Mouse (Mus musculus) urinary bladder, adult 18-20 months (tissue): ENCODE measurements around the gene Zkscan1.

Source experiments
- DNase-seq, 2 experiments: peaks; one replicate each; pipeline ENCODE4 v3.0.0; 2022; ENCODE audit warnings: low spot score in 2 of 2, mixed read lengths in 2 of 2

Gene Zkscan1

DNA sequence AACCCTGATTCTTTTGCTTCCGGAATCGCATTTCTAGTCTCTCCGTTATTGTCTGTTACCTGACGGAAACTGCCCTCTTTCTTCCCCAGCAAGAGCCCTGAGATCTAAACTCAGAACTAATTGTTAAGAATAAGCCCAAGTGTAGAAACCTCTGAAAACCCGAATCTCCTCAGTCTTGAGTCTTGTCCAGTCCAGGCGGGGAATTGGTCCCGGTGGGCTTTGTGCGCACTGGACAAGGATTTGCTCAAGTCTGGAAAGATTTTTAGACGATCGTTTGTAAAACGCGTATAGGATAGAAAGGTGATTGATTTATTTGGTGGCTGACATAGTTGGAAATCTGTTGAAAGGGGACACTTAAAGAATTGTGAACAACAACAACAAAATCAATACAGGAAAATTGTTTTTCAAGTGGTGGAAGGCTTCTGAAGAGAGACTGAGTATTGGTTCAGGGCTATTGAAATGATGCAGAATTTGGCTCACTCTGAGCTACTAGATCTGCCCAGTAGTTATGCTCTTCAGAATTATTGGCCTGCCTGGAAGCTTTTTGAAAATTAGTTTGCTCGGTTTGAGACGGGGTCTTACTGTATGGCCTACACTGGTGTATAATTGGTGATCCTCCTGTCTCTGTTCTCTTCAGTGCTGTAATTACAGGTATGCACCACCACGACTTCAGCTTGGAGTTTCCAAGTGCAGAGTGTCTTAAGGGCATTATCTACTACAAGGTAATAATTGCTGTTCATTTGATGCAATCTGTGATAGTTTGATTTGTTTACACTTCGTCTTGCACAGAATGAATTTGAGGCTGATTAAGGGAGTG lies 32.5 kb downstream of the Zkscan1 start:
- no peak for DNase-seq

- no peak for DNase-seq
Measured at GRCm38 (mm10) chr5:138118041-138118440, 33.2 kb downstream of the Zkscan1 start.

- no peak for DNase-seq
Measured at GRCm38 (mm10) chr5:138132425-138133064, 47.7 kb downstream of the Zkscan1 start.

DNA sequence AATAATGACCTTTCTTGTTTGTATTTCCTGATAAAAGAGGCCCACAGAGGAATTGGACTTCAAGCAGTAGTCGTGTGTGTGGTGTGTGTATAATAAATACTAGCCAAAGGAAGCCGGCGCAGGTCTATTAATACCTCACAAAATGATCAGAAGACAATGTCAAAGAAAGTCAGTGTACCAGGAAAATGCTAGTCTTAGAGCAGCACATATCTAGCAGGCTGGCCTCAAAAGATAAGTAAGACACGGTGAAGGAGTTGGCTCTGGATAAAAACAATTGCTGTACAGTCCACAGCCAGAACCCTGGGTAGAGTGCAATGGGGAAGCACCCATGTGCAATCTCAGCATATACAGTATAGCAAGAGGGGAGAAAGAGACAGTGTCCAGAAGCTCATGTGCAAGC lies 52.4 kb downstream of the Zkscan1 start:
- DNase-seq: no peak

DNA sequence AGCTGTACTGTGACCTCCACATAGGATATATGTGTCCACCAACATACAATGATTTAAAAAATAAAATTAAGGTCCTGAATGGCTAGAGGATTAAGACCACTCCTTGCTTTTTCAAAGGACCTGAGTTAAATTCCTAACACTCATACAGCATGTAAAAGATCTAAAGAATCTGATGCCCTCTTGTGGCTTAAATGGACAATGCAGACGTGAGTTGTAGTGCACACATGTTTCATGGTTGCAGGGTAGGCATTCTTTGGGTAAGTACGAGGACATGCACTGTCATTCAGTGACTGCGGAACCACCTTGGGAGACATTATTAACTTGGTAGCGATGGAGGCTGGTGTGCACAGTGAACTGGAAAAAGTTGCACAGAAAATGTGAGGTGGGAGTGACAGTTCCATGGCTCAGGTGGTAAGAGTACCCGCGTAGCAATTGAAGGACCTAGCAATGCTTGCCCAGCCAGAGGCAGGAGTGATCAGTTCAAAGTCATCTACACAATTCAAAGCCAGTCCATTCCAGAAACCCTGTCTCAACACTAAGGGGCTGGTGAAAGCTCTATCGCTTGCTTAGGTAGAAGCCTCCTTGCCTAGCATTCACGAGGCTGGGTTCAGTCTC lies 53.2 kb downstream of the Zkscan1 start:
- DNase-seq: no peak

DNA sequence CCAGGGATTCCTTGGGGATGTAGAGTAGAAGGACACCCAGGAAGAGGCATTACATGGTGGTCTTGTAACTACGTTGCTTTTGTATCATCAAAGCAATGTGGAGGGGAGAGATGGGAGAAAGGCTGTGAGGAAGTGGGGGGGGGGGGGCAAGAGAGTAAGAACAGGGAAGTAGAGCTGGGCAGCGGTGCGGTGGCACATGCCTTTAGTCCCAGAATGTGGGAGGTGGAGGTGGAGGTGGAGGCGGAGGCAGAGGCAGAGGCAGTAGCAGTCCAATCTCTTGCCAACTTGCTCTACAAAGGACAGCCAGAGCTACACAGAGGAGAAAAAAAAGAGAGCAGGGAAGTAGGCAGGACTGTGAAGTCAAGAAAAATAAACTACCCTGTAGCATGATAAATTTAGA lies 53.7 kb downstream of the Zkscan1 start:
- no peak for DNase-seq

DNA sequence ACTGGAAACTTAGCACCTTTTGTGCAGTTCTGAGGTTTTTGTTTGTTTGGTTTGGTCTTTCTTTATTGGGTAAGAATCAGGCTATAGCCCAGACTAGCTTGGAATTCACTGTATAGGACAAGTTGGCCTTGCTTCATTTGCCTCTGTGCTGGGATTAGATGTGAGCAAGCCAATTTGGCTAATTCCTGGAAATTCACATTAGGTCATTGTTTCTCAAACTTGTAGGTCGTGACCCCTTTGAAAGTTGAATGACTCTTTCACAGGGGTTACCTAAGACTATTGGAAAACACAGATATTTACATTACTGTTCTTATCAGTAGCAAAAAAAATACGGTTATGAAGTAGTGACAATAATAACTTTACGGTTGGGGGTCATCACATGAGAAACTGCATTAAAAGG lies 69.5 kb downstream of the Zkscan1 start:
- no peak for DNase-seq

DNA sequence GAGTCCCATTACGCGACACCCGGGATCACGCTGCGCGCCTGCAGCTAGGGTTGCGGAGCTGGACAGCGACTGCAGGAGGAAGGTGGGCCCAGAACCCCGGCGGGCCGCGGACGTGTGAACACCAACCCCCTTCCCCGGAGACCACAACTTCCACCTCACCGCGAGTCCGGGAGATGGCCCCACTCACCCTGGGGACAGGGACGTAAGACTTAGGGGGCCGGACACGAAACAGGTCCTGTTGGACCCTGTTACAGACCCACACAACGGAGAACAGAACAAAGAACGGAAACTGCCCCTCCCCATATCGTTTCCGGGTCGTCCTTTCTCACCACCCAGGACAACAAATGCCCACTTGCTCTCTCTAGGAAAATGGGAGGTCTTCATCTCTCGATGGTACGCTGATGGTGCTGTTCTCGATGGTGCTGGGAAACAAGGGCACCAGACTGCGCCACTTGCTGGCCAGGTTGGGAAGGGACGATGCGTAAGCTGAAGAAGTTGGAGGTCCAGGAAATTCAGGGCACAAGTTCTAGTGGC lies 70.6 kb downstream of the Zkscan1 start, which contains the start of gene Zfp113:
Gene Zfp113 (minus strand): TSS at position 302 of the 534 bp plus-strand sequence.
- DNase-seq: peak; percentile 78 to 84
